Mouse (Mus musculus): ENCODE data around the gene Serping1. TPM values are rescaled to one million over a fixed set of nuclear protein-coding genes. Genes with fewer than 3 reads are reported as not detected.

Serping1 gene
- polyA plus RNA-seq, 1 experiment, result 232 TPM

DNA sequence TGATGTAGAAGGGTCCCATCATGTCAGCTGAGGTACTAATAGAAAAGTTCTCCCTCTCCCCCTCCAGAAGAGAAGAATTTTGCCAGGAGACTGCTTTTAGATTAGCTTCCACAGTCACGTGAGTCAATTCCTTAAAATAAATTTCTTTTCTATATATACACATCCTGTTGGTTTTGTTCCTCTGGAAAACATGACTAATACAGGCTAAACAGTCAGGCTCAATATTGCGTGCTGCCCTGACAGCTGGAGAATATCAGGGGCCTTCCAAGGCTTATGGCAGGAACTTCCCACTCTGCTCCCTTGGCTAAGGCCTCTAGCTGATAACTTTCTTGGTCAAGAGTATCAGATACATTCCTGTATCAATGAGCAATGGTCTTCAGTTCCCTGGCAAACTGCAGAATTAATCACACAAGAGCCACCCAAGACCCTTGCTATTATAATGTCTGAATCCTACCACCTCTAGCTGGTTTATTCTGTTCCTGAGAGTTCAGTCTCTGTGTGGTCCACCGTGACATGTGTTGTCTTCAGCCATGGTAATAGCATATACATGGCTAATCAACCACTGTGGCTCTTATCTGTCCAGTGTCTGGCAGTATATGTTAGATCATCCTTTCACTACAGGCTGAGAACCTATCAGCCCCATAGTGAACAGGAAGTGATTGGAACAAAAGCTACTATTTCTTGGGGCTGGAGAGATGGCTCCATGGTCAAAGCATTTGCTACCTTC, 8.8 kb upstream of the Serping1 start:
- no peak for TF ChIP-seq CTCF (conservative IDR thresholded peaks at IDR 0.05; ENCODE audit: insufficient read depth, insufficient read length, low read depth, low read length)
- TF ChIP-seq POLR2A (IDR thresholded peaks at IDR 0.05; ENCODE audit: low read depth, low read length), result no peak
- DNase-seq, result peak; percentile 21
- H3K4me1 ChIP-seq (ENCODE audit: control insufficient read depth, insufficient read depth, low read length), result no peaks in the 10 kb centered on the region
- 68% methylated on average over 3 of the region's 3 CpGs for WGBS
- H3K27ac ChIP-seq (ENCODE audit: insufficient read depth, low read depth, low read length), result peak overlapping the region; percentile 31; the same call in 1 of the 2 replicates
- no peaks in the 10 kb centered on the region for H3K27me3 ChIP-seq (replicated peaks; ENCODE audit: control insufficient read depth, insufficient read depth, low read length)
- H3K36me3 ChIP-seq (ENCODE audit: control insufficient read depth, insufficient read depth, low read length), result no peaks in the 10 kb centered on the region
- H3K4me3 ChIP-seq (ENCODE audit: insufficient read depth, low read depth, low read length), result no peak overlapping the region

DNA sequence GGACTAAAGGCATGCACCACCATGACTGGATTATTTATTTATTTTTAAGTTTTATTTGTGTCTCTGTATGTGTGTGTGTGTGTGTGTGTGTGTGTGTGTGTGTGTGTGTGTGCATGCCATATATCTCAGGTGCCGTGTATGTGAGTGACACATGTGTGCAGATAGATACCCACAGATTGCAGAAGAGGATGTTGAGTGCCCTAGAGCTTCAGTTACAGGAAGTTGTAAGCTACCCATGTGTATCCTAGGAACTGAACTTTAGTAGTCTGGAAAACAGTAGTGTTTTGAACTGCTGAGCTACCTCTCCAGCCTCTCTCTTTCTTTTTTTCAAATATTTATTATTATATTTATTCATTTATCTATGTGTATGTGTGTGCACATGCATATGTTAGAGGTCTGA, 8.1 kb upstream of the Serping1 start:
- no peaks in the 10 kb centered on the region for H3K36me3 ChIP-seq (ENCODE audit: control insufficient read depth, insufficient read depth, low read length)
- no peak for DNase-seq
- WGBS, result 79% methylated on average over 1 of the region's 1 CpGs
- H3K4me1 ChIP-seq (ENCODE audit: control insufficient read depth, insufficient read depth, low read length), result no peaks in the 10 kb centered on the region
- no peak overlapping the region for H3K27ac ChIP-seq (ENCODE audit: insufficient read depth, low read depth, low read length)
- H3K4me3 ChIP-seq (ENCODE audit: insufficient read depth, low read depth, low read length), result no peak overlapping the region
- TF ChIP-seq POLR2A (IDR thresholded peaks at IDR 0.05; ENCODE audit: low read depth, low read length), result no peak
- no peak for TF ChIP-seq CTCF (conservative IDR thresholded peaks at IDR 0.05; ENCODE audit: insufficient read depth, insufficient read length, low read depth, low read length)
- no peaks in the 10 kb centered on the region for H3K27me3 ChIP-seq (replicated peaks; ENCODE audit: control insufficient read depth, insufficient read depth, low read length)

DNA sequence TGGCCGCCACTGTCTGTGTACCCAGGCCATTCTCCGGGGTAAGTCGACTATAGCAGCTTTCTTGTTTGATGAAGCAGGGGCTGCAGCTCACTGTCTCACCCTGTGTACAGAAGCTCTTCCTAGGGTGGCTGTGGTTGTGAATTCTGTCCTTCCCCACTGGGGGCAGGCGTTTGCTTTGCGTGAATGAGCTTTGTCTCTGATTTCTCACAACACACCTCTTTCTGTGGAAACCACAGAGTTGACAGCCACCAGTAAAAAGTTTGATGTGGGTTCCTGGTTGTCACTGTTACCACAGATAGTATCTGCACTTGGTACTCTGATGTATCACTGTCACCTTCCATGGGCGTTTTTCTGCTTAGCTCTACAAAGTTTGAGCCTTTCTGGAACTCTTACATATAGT, 4.0 kb upstream of the Serping1 start:
- no peak for DNase-seq
- no peaks in the 10 kb centered on the region for H3K36me3 ChIP-seq (ENCODE audit: control insufficient read depth, insufficient read depth, low read length)
- H3K4me1 ChIP-seq (ENCODE audit: control insufficient read depth, insufficient read depth, low read length), result no peaks in the 10 kb centered on the region
- no peak overlapping the region for H3K4me3 ChIP-seq (ENCODE audit: insufficient read depth, low read depth, low read length)
- H3K27ac ChIP-seq (ENCODE audit: insufficient read depth, low read depth, low read length), result no peak overlapping the region
- no peaks in the 10 kb centered on the region for H3K27me3 ChIP-seq (replicated peaks; ENCODE audit: control insufficient read depth, insufficient read depth, low read length)
- 59% methylated on average over 6 of the region's 6 CpGs for WGBS
- TF ChIP-seq CTCF (conservative IDR thresholded peaks at IDR 0.05; ENCODE audit: insufficient read depth, insufficient read length, low read depth, low read length) (peak; percentile 25; the same call in 1 of the 2 replicates), POLR2A (IDR thresholded peaks at IDR 0.05; ENCODE audit: low read depth, low read length) (no peak)

DNA sequence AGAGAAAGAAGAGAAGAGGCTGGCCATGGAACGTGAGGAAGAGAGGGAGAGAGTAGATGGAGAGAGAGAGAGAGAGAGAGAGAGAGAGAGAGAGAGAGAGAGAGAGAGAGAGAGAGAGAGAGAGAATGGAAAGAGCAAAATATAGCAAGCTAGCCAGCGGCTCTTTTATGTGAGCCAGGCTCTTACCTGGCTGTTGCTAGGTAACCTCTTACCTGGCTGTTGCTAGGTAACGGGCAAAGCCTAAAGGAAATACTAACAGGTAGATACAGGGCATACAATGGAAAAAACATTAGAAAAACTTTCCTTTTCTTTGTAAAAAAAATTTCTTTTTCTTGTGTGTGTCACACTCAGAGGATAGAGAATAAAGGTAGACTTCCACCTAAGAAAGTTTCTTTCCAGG, 2.5 kb upstream of the Serping1 start:
- H3K36me3 ChIP-seq (ENCODE audit: control insufficient read depth, insufficient read depth, low read length), result no peaks in the 10 kb centered on the region
- WGBS, result 70% methylated on average over 3 of the region's 3 CpGs
- no peak for TF ChIP-seq CTCF (conservative IDR thresholded peaks at IDR 0.05; ENCODE audit: insufficient read depth, insufficient read length, low read depth, low read length)
- no peak for TF ChIP-seq POLR2A (IDR thresholded peaks at IDR 0.05; ENCODE audit: low read depth, low read length)
- no peak for DNase-seq
- H3K4me3 ChIP-seq (ENCODE audit: insufficient read depth, low read depth, low read length), result no peak overlapping the region
- H3K27ac ChIP-seq (ENCODE audit: insufficient read depth, low read depth, low read length), result no peak overlapping the region
- no peaks in the 10 kb centered on the region for H3K4me1 ChIP-seq (ENCODE audit: control insufficient read depth, insufficient read depth, low read length)
- H3K27me3 ChIP-seq (replicated peaks; ENCODE audit: control insufficient read depth, insufficient read depth, low read length), result no peaks in the 10 kb centered on the region

DNA sequence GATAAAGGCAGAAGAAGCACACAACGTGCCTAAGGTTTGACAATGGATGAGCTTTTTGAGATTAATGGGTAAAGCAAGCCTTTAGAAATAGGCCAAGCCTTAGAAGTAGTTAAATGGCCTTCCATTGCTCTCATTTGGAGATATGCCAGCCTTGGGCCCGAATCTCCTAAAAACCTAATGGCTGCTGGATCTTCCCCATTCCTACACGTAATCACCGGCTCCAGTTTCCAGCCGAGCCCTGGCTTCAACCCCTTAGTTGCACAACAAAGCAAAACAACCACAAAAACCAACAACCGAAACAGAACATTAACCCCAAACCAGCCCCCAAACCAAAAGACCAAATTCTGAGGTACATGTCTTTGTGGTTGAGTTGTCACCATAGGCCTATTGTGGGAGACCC, 421 bp upstream of the Serping1 start:
- DNase-seq, result no peak
- WGBS, result 75% methylated on average over 6 of the region's 6 CpGs
- no peaks in the 10 kb centered on the region for H3K4me1 ChIP-seq (ENCODE audit: control insufficient read depth, insufficient read depth, low read length)
- H3K27me3 ChIP-seq (replicated peaks; ENCODE audit: control insufficient read depth, insufficient read depth, low read length), result no peaks in the 10 kb centered on the region
- no peak overlapping the region for H3K4me3 ChIP-seq (ENCODE audit: insufficient read depth, low read depth, low read length)
- peak overlapping the region; percentile 19; the same call in 1 of the 2 replicates for H3K27ac ChIP-seq (ENCODE audit: insufficient read depth, low read depth, low read length)
- no peaks in the 10 kb centered on the region for H3K36me3 ChIP-seq (ENCODE audit: control insufficient read depth, insufficient read depth, low read length)
- TF ChIP-seq POLR2A (IDR thresholded peaks at IDR 0.05; ENCODE audit: low read depth, low read length) (no peak), CTCF (conservative IDR thresholded peaks at IDR 0.05; ENCODE audit: insufficient read depth, insufficient read length, low read depth, low read length) (no peak)

DNA sequence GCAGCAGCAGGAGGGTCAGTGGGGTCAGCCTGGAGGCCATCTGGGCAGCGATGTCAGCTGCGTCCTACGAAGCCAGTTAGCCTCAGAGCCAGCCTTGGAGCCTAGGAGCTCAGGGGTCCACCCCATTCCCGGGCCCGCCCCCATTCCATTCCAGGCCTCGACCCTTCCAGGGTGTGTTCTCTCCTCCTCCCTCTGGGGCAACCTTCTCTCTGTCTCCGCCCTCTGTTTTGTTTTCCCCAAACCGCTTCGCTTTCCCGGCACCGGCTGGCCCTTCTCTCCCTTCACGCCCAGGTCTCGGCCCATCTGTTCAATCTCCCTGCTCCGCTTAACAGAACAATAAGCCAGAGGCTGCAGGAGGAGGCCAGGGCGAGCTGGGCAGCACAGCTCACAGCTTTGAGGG, 493 bp downstream of the Serping1 start:
- DNase-seq, result peak; percentile 69
- Histone ChIP-seq H3K36me3 (ENCODE audit: control insufficient read depth, insufficient read depth, low read length) (no peaks in the 10 kb centered on the region), H3K4me1 (ENCODE audit: control insufficient read depth, insufficient read depth, low read length) (no peaks in the 10 kb centered on the region), H3K4me3 (ENCODE audit: insufficient read depth, low read depth, low read length) (peak overlapping the region; percentile 44), H3K27ac (ENCODE audit: insufficient read depth, low read depth, low read length) (no peak overlapping the region), H3K27me3 (replicated peaks; ENCODE audit: control insufficient read depth, insufficient read depth, low read length) (no peaks in the 10 kb centered on the region)
- TF ChIP-seq POLR2A (IDR thresholded peaks at IDR 0.05; ENCODE audit: low read depth, low read length) (no peak), CTCF (conservative IDR thresholded peaks at IDR 0.05; ENCODE audit: insufficient read depth, insufficient read length, low read depth, low read length) (no peak)
- 14% methylated on average over 14 of the region's 15 CpGs for WGBS

DNA sequence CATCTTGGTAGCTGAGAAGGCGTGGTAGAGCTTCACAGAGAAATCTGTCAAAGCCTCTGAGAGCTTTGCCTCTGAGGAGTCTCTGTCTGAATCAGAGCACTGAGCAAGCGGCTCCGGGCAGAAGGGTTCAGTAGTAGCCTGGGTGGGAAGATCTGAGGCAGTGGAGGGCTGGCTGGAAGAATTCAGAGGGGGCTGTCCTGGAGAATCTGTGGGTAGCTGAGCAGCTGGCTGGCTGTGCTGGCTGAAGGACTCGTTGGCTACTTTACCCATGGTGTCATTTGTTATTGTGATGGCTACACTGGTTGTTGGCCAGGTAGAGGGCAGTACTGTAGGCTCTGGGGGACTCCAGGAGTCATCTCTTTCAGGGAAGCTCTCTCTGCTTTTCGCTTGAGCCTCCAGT, 2.0 kb downstream of the Serping1 start:
- Histone ChIP-seq H3K36me3 (ENCODE audit: control insufficient read depth, insufficient read depth, low read length) (no peaks in the 10 kb centered on the region), H3K4me3 (ENCODE audit: insufficient read depth, low read depth, low read length) (no peak overlapping the region), H3K27ac (ENCODE audit: insufficient read depth, low read depth, low read length) (no peak overlapping the region), H3K27me3 (replicated peaks; ENCODE audit: control insufficient read depth, insufficient read depth, low read length) (no peaks in the 10 kb centered on the region), H3K4me1 (ENCODE audit: control insufficient read depth, insufficient read depth, low read length) (no peaks in the 10 kb centered on the region)
- WGBS, result 80% methylated on average over 5 of the region's 5 CpGs
- TF ChIP-seq POLR2A (IDR thresholded peaks at IDR 0.05; ENCODE audit: low read depth, low read length) (no peak), CTCF (conservative IDR thresholded peaks at IDR 0.05; ENCODE audit: insufficient read depth, insufficient read length, low read depth, low read length) (no peak)
- DNase-seq, result no peak
